Mouse (Mus musculus) heart, postnatal 0 days (tissue): ENCODE measurements around the gene Myoz2. TPM values are rescaled to one million over a fixed set of nuclear protein-coding genes. Genes with fewer than 3 reads are reported as not detected.

ENCODE experiments used
- ATAC-seq: fragments of 200-750 bp; cut with Nextera tagmentation; 2 replicates; pipeline ENCODE4 v1.8.0; 2017; ENCODE audit warnings: low read depth, moderate number of reproducible peaks, moderate library complexity; ENCODE audit not compliant: insufficient read depth
- DNase-seq: peaks from one replicate; pipeline ENCODE4 v3.0.0-alpha.2; 2016; ENCODE audit warnings: low spot score
- H3K27ac ChIP-seq: fragments of 300-500 bp; sonication (generic); 2 replicates; pipeline ENCODE4 v1.5.1; 2014; ENCODE audit warnings: low read depth, mild to moderate bottlenecking
- H3K27me3 ChIP-seq: fragments of 300-500 bp; sonication (generic); 2 replicates; pipeline ENCODE4 v1.6.1; 2014; ENCODE audit warnings: low read length, mixed read lengths; ENCODE audit not compliant: control insufficient read depth, insufficient read depth
- H3K36me3 ChIP-seq: fragments of 300-500 bp; sonication (generic); replicated peaks from 2 replicates; pipeline ENCODE4 v1.6.1; 2014; ENCODE audit warnings: low read length, mixed read lengths; ENCODE audit not compliant: control insufficient read depth, insufficient read depth
- H3K4me1 ChIP-seq: fragments of 300-500 bp; sonication (generic); 2 replicates; pipeline ENCODE4 v1.6.1; 2014; ENCODE audit warnings: antibody characterized with exemption; ENCODE audit not compliant: control insufficient read depth, insufficient read depth
- H3K4me2 ChIP-seq: fragments of 300-500 bp; sonication (generic); 2 replicates; pipeline ENCODE4 v1.6.1; 2014; ENCODE audit warnings: low read depth, mild to moderate bottlenecking, low read length, moderate library complexity
- H3K4me3 ChIP-seq: fragments of 300-500 bp; sonication (generic); 2 replicates; pipeline ENCODE4 v1.5.1; 2014; ENCODE audit warnings: low read depth, low read length
- H3K9ac ChIP-seq: fragments of 300-500 bp; sonication (generic); replicated peaks from 2 replicates; pipeline ENCODE4 v1.6.1; 2014; ENCODE audit warnings: low read depth, low read length, mixed read lengths
- H3K9me3 ChIP-seq: fragments of 300-500 bp; sonication (generic); replicated peaks from 2 replicates; pipeline ENCODE4 v1.6.1; 2016; ENCODE audit warnings: low read length; ENCODE audit not compliant: control insufficient read depth
- CTCF ChIP-seq: IDR thresholded peaks from 2 replicates; pipeline ENCODE4 v1.5.1; 2016; ENCODE audit warnings: antibody characterized with exemption, control low read depth, low read depth
- EP300 ChIP-seq: IDR thresholded peaks from 2 replicates; pipeline ENCODE4 v1.6.1; 2016; ENCODE audit warnings: antibody characterized with exemption, low read depth
- WGBS: fragments of 180-500 bp; shearing (Covaris S2); extraction: QIAGEN DNeasy Blood & Tissue Kit; methylation state at CpG from one replicate; pipeline ENCODE4 v1.1.7; 2014; 5-methylcytosine and 5-hydroxymethylcytosine counted together
- polyA plus RNA-seq: library from polyadenylated mRNA; unstranded; fragments of >200 nt; fragmentation: Nextera tagmentation; extraction: Ambion mirVana; gene quantifications from 2 replicates; pipeline ENCODE4 v1.2.1, GENCODE M21; 2015
- total RNA-seq: library from RNA; depleted of rRNA; stranded (reverse); fragments of >200 nt; gene quantifications from 2 replicates; pipeline ENCODE4 v1.2.3, GENCODE M21; 2014; ENCODE audit warnings: low replicate concordance

Myoz2 gene
- total and polyA plus RNA-seq, 2 experiments from 2014 or later = 521 to 591 TPM

DNA sequence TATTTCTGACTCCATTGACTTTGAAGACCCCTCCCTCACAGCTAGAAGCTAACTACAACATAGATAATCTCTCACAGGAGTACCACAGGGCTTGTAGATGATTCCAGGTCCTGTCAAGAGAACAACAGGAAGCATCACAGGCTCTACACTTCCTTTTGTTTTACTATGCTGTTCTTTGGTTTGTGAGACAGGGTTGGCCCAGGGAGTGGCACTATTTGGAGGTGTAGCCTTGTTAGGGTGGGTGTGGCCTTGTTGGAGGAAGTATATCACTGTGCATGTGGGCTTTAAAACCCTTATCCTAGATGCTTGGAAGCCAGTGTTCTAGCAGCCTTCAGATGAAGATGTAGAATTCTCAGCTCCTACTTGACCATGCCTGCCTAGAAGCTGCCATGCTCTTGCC, 40.2 kb upstream of the Myoz2 start:
- no peak overlapping the region for H3K9ac ChIP-seq
- no peaks in the 10 kb centered on the region for H3K36me3 ChIP-seq
- no peak overlapping the region for H3K27ac ChIP-seq
- H3K27me3 ChIP-seq = no peaks in the 10 kb centered on the region
- TF ChIP-seq CTCF (no peak), EP300 (no peak)
- H3K4me1 ChIP-seq = peaks cover 8% of the 10 kb centered on the region
- no peak overlapping the region for H3K4me2 ChIP-seq
- H3K9me3 ChIP-seq = no peaks in the 10 kb centered on the region
- ATAC-seq = no peak
- no peak for DNase-seq
- H3K4me3 ChIP-seq = no peak overlapping the region

DNA sequence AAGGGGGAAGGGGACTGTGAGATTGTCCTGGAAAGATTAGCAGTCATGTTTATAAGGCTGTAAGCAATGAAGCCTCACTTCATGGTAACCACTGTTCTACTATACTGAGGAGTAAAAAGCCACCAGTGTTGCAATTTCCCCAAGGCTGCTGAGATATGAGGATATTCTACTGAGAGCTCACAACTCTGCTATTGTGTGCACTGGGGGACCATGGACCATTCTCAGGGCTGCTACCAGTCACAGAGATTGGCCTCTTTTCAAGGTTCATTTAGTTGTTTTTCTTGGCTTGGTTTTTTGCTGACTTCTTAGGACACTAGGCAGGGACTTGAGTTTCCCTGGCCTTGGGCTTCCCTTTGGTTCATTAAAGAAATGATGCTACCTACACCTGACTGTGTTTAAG, 38.5 kb upstream of the Myoz2 start:
- ATAC-seq (no peak), DNase-seq (no peak)
- Histone ChIP-seq H3K9ac (no peak overlapping the region), H3K27me3 (no peaks in the 10 kb centered on the region), H3K36me3 (no peaks in the 10 kb centered on the region), H3K9me3 (no peaks in the 10 kb centered on the region), H3K4me3 (no peak overlapping the region), H3K4me1 (peaks cover 8% of the 10 kb centered on the region), H3K4me2 (no peak overlapping the region), H3K27ac (no peak overlapping the region)
- TF ChIP-seq CTCF (no peak), EP300 (no peak)

DNA sequence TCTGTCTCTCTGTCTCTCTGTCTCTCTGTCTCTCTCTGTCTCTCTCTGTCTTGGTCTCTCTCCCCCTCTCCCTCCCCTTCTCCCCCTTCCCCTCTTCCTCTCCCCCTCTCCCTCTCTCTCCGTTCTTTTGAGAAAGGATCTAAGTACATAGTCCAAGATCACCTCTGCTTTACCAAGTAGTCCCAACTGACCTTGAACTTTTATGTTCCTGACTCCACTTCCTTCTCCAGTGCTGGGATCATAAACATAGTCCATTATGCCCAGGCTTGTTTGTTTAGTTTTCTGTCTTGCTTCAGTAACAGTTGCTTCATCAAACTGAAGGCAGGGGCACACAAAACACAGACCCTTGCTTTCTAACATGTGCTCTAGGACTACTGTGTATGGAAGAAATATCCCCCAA, 37.7 kb upstream of the Myoz2 start:
- no peaks in the 10 kb centered on the region for H3K27me3 ChIP-seq
- H3K4me2 ChIP-seq = no peak overlapping the region
- no peak for TF ChIP-seq EP300
- TF ChIP-seq CTCF = no peak
- no peak overlapping the region for H3K27ac ChIP-seq
- H3K36me3 ChIP-seq = no peaks in the 10 kb centered on the region
- H3K4me3 ChIP-seq = no peak overlapping the region
- peaks cover 8% of the 10 kb centered on the region for H3K4me1 ChIP-seq
- H3K9ac ChIP-seq = no peak overlapping the region
- WGBS = no CpG with 5 or more reads among the region's 1 CpGs
- DNase-seq = no peak
- ATAC-seq = no peak
- no peaks in the 10 kb centered on the region for H3K9me3 ChIP-seq

DNA sequence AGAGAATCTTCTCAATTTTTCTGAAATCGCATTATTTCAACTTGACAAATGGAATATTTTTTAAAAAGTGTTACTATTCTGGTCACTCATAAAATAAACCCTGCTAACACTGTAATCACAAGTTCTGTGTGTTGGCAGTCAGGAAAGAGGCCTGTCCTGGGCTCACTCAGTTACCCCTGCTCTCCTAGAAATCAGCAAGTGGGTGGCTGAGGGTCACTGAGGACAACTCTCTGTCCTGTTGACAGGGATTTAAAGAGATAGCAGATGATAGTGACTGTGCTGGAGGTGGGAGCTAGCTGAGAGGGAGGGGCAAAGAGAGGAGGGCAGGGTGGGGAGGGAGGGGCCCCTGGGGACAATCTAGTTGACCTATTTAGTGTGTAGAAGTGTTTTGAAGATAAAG, 36.2 kb upstream of the Myoz2 start:
- TF ChIP-seq CTCF = no peak
- H3K4me1 ChIP-seq = peaks cover 8% of the 10 kb centered on the region
- ATAC-seq (peak; percentile 85), DNase-seq (peak; percentile 58)
- no peaks in the 10 kb centered on the region for H3K27me3 ChIP-seq
- H3K4me3 ChIP-seq = no peak overlapping the region
- H3K9me3 ChIP-seq = no peaks in the 10 kb centered on the region
- H3K9ac ChIP-seq = no peak overlapping the region; the same call in 1 of the 2 replicates
- peak overlapping the region; percentile 76 for H3K27ac ChIP-seq
- H3K4me2 ChIP-seq = no peak overlapping the region
- no peaks in the 10 kb centered on the region for H3K36me3 ChIP-seq
- WGBS = 37% methylated on average over 1 of the region's 1 CpGs

DNA sequence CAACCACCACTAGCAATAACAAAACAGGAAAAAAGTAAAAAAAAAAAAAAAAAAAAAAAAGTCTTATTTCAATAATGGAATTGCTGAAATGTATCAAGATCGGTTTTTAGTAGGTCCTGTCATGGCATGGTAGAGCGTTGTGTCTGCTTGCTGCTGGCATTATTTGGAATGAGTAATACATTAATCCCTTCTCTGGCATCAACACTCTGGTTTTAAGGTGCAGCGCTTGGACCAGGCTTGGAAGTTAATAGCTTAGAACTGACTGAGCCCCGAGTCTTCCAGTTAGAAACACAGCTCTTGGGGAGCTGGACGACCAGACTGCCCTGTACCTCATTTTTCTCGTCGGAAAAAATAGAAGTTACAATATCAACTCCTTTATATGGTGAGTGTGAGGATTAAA, 32.0 kb upstream of the Myoz2 start:
- 94% methylated on average over 7 of the region's 7 CpGs for WGBS
- Histone ChIP-seq H3K9me3 (no peaks in the 10 kb centered on the region), H3K4me1 (peaks cover 12% of the 10 kb centered on the region), H3K27ac (no peak overlapping the region), H3K4me2 (no peak overlapping the region), H3K36me3 (no peaks in the 10 kb centered on the region), H3K4me3 (no peak overlapping the region), H3K27me3 (no peaks in the 10 kb centered on the region), H3K9ac (no peak overlapping the region)
- TF ChIP-seq CTCF (no peak), EP300 (no peak)
- no peak for DNase-seq
- ATAC-seq = no peak

DNA sequence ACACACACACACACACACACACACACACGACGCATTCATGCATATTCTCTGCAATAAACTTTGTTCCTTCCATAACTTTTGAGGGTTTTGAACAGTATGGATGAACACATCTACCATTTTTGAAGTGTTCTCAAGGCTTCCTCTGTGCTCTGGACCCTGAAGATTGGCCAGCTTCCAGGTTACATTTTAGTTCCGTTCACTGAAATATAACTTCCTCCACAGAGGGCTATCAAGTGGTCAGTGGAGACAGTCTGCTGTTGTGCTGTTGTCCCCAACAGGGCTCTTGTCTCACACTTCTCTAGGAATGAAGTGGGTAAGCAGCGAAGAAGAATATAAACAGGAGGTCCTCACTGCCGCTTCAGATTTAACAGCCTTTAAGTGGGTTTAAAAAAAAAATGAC, 30.7 kb upstream of the Myoz2 start:
- TF ChIP-seq CTCF (no peak), EP300 (no peak)
- 54% methylated on average over 5 of the region's 5 CpGs for WGBS

More for the DNA sequence above, 30.7 kb upstream of the Myoz2 start:
- Histone ChIP-seq H3K27me3 (no peaks in the 10 kb centered on the region), H3K4me2 (no peak overlapping the region), H3K9me3 (no peaks in the 10 kb centered on the region), H3K4me3 (no peak overlapping the region), H3K27ac (no peak overlapping the region), H3K36me3 (no peaks in the 10 kb centered on the region), H3K9ac (no peak overlapping the region), H3K4me1 (peaks cover 4% of the 10 kb centered on the region; the same call in 1 of the 2 replicates)
- no peak for DNase-seq
- 0 out of 2 replicates have a peak, but pooled peaks have one; percentile 33 for ATAC-seq
